Mouse (Mus musculus) ES-E14 (cell line): ENCODE data around the gene Pdgfa.

Experiments used
- CHD2 ChIP-seq: IDR thresholded peaks from 2 replicates; pipeline ENCODE4 v1.6.1; 2014; ENCODE audit warnings: mild to moderate bottlenecking, low read depth, low read length, inconsistent platforms
- HCFC1 ChIP-seq: IDR thresholded peaks from 2 replicates; pipeline ENCODE4 v1.6.1; 2012; ENCODE audit warnings: low read length, inconsistent platforms, borderline replicate concordance; ENCODE audit not compliant: insufficient read depth
- ZC3H11A ChIP-seq: IDR thresholded peaks from 2 replicates; pipeline ENCODE4 v1.6.1; 2012; ENCODE audit warnings: low read depth, mild to moderate bottlenecking, inconsistent platforms, low read length, borderline replicate concordance

DNA sequence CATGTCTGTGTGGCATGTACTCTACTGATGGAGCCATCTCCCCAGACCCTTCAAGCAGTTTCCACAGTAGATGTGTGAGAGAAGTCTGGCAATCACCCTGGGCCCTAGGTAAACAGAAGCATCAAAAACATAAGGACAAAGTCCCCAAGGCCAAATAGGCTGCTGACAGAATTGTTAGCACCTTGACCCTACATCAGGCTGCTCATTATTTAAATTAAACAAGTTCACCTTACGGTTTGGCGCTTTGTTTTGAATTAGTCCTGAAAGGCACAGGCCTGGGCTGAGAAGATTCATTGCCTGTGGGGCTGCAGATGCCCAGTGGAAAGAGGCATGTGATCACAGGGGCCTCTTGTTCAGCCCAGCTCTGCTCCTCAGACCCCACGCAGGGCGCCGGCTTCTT is 50.2 kb downstream of the Pdgfa start:
- TF ChIP-seq CHD2 (no peak), HCFC1 (no peak), ZC3H11A (no peak)
